Mouse (Mus musculus) CD4-positive, CD25-positive, alpha-beta regulatory T cell, adult 4 months (primary cell): ENCODE data around the gene Ugt1a8. TPM values are rescaled to one million over a fixed set of nuclear protein-coding genes. Genes with fewer than 3 reads are reported as not detected.
A peak's percentile ranks its signal among the peaks of the same experiment; 100 is the strongest.
"Not testable (repeated sequence)": the region's sequence is repeated elsewhere in the genome, so short reads cannot be mapped to it uniquely, and the experiment has no call there.

ENCODE experiments used
- ATAC-seq: one replicate; pipeline ENCODE4 v1.8.0; 2017
- polyA plus RNA-seq, 2 experiments: library from polyadenylated mRNA; unstranded; fragments of 100-300 nt; shearing (Covaris generic); gene quantifications; one replicate each; pipeline ENCODE4 v1.2.1; 2017

Gene Ugt1a8
- polyA plus RNA-seq, 2 experiments from 2014 or later: not detected

DNA sequence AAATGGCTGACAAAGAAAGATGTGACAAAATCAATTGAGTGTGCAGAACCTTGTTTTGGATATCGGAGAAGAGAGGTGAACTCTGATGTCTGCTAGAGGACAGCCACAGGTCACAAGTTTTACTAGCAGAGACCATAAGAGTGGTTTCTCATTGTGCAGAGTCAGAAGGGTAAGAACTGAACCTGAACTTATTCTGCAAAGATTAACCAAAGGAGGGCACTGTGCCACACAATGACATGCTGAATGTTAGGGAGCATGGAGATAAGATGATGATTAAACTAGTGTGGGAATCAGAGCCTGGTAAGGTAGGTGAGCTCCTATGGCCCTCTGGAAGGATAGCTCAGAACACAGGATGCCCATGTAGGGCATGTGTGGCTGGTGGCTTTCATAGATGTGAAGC is 108.1 kb downstream of the Ugt1a8 start:
- no peak for ATAC-seq

DNA sequence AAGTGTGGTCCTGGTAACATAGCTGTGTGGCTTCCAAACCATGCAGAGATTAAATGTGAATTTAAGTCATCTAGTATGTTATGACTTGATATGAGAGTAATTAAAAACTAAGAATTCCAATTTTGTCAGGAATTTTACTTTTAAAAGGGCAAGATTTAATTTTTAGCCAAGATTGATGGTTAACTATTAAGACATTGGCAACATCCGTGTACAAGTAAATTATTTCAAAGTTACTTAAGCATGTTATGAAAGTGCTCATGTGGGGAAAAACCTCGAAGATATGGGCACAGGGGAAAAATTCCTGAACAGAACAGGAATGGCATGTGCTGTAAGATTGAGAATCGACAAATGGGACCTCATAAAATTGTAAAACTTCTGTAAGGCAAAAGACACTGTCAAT is 109.8 kb downstream of the Ugt1a8 start:
- no peak for ATAC-seq

DNA sequence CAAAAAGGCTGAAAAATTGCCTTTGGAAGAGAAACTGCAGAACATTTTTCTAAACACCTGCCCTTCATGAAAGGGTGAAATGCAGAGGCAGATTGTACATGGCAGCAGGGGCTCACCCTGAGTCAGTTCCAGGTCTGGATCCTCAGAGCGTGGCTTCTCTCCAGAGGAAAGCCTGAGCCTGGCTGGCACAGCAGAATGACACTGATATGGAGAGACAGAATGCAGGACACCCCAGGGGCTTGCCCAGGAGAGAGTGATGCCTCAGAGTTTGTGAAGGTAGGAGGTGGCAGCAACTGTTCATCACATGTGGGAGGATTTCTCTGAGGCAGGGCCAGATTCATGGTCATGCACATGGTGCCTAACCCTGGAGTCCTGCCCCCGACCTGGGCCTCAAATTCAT is 112.4 kb downstream of the Ugt1a8 start:
- ATAC-seq: no peak

DNA sequence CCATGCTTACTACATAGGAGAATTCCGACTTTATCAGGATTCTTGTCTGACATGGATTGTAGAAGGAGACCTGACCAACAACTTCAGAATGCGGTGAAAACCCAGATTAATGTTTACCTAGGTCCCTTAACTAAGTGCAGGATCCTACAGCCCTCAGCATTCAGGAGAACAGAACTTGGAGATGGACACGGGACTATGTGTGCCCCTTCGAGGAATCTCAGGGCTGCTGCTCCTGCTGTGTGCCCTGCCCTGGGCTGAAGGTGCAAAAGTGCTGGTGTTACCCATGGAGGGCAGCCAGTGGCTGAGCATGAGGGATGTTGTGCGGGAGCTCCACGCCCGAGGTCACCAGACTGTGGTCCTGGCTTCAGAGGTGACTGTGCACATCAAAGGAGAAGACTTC is 112.8 kb downstream of the Ugt1a8 start, which contains the start of gene Ugt1a2:
Ugt1a2 (plus strand) TSS at position 146 of the 400 bp plus-strand sequence.
- no peak for ATAC-seq

DNA sequence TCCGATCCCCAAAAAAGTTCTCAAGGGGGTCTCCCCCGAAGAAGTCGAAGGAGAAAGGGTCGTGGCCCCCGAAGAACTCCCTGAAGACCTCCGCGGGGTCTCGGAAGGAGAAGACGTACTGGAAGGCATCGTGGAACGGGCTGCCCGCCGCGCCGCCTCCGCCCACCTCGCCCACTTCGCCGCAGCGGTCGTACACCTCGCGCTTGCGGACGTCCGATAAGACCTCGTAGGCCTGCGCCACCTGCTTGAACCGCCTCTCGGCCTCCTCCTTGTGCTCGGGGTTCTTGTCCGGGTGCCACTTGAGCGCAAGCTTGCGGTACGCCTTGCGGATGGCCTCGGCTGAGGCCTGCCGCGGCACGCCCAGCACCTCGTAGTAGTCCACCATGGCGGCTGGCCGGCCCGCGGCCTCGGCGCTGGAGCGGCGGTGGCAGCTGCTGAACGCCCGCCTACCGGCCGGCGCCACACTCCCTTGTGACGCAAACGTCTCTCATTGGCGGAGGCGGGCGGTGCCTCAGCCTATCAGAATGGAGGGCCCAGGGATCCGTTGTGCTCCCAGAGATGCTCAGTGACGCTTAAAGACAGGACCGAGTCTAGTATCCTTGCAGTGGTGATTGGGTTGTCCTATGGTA is 117.8 kb downstream of the Ugt1a8 start, which contains the start of gene Dnajb3:
Dnajb3 (minus strand) TSS at position 489 of the 629 bp plus-strand sequence.
- peak; percentile 84 for ATAC-seq

DNA sequence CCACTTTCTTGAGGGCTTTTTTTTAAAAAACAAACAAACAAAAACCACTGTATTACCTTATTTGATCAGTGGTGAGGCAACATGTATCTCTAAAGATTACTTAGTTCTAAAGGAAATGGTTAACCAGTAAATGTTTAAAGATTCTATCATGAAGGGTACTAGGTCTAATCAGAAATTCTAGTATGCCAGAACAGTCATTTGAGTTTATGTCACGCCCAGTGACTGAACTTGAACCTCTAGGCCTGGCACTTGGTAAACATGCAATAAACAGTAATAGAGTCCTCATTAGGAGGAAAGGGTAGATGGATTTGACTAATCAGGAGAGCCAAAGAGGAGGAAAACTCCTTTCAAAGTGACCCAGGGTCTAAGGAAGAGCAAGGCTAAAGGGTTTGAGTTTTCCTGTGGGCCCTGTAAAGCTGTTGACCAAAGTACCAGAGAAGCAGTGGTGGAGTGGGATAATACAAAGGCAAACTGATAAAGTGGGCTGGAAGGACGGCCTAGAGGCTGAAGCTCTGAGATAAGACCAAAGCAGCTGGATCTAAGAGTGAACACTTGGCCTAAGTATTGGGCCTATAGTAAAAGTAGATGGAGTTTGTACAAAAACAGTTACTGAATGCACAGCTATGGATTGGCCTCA is 119.3 kb downstream of the Ugt1a8 start:
- no peak for ATAC-seq

DNA sequence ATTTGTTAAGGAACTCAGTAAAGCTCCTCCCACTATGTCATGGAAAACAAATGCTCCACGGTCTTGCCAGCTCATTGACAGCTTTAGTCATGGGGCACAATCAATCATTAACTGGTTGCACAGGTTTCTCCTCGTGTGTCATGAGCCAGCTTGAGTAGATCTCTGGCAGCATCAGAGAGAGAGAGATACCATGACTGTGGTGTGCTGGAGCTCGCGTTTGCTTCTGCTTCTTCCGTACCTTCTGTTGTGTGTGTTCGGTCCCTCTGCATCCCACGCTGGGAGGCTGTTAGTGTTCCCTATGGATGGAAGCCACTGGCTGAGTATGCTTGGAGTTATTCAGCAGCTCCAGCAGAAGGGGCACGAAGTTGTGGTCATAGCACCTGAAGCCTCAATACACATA is 124.2 kb downstream of the Ugt1a8 start, which contains the start of gene Ugt1a1:
Ugt1a1 (plus strand) TSS at position 148 of the 400 bp plus-strand sequence.
- ATAC-seq: no peak

DNA sequence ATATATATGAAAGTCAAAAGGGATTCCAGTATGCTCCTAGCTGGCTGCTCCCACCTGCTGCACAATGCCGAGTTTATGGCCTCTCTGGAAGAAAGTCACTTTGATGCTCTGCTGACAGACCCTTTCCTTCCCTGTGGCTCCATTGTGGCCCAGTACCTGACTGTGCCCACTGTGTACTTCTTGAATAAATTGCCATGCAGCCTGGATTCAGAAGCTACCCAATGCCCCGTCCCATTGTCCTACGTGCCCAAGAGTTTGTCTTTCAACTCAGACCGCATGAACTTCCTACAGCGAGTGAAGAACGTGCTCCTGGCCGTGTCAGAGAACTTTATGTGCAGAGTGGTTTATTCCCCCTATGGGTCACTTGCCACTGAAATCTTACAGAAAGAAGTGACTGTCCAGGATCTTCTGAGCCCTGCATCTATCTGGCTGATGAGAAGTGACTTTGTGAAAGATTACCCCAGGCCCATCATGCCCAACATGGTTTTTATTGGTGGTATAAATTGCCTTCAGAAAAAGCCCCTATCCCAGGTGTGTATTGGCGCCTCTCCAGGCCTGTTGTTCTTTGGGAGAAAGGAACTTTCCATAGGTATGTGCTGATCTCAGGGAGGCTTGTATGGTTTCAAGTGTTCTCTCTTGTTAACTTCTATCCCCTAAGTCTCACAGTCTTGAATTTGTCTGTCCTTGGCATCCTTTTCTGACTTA is 124.9 kb downstream of the Ugt1a8 start:
- ATAC-seq: no peak

DNA sequence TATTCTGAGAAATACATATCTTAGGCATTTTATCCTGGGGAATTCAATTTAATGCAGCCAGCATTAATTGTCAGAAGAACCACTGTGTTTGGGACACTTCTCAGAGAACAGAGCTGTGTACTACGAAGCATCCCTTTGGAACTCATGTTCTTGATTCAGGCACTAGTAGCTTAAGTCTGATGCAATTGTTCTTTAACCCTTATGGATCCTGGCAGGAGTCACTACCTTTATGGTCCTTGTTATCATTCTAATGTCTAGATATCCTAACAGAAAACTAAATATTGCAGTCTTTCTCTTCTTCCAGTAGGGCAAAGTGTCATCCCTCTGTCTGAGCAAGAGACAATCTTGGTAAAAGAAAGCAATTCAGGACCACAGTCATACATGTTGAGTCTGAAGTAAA is 125.4 kb downstream of the Ugt1a8 start:
- no peak for ATAC-seq

DNA sequence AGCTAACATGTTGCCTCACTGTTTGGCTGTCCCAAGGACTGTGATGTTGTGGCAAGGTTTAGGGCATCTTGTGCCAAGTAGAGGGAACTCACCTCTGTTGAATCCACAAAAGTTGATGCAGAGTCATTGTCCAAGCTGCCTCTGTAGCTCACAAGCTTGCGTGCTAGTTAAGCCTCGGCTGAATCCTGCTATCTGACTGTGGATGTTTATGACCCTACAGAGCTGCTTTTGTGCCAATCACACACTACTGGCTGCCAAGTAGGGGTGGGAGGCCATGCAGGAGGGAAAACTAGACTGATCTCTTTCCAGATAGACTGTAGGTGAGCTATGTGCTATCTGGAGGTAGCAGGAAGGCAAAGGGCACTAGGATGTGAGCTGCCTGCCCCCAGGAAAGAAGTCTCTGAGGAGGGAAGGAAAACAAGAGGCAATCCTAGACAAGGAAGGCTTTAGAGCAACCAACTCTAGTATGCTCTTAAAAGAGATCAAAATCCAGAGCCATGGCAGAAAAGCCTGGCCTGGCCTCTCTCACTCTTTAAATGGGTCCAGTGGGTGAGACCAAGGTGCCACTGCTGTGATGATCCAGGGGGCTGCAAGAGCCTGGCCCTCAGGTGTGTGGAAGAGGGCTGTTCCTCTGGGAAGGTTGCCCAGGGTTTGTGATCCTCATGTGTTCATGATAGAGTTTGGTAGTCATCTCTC is 126.3 kb downstream of the Ugt1a8 start:
- no peak for ATAC-seq

DNA sequence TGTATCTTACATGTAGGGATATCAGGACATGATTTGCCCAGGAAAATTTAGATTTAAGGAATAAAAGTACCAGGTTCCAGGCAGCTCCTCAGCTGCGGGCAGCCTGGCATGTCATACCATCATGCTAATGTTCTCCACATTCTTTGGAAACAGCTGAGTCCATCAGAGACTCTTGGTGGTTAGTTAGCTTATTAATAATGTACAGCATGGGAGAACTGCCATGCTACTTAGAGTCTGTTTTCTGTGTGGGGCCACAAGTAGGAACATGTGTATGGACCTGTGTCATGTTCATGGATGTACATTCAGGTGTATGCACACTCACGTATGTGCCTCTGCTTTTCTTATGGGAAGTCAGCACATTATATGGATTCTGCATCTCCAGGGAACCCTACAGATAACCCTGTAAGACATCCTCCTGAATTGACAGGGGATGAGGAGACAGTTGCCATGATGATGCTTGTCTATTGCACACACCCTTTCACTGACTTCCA is 126.9 kb downstream of the Ugt1a8 start:
- no peak for ATAC-seq

DNA sequence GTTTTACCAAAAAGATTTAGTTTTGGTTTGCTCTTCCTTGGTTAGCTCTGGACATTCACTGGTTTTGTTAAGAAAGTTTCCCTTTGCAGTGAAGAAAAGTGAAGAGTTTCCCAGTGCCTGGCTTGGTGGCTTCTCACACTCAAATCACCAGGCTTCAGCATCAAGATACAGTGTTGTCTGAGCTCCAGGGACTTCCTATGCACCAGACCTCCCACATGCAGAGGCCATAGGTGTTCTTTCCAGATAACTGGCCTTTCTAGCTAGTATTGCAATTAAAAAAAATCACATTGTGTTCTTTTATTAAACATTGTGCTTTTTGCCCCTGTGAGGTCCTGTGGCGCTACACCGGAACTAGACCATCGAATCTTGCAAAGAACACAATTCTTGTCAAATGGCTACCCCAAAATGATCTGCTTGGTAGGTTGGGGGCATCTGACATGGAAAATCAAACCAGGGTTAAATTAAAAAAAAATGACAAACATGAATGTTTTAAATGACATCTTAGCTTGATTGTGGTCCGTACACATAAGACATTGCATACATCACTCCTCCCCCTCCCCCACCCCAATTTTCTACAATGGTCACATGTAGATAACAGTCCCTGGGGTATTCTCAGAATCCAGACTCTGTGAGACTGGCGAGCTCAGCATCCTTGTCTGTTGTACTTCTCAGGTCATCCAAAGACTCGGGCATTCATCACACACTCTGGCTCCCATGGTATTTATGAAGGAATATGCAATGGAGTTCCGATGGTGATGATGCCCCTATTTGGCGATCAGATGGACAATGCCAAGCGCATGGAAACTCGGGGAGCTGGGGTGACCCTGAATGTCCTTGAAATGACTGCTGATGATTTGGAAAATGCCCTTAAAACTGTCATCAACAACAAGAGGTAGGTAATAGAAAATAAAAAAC is 128.1 kb downstream of the Ugt1a8 start:
- no peak for ATAC-seq

DNA sequence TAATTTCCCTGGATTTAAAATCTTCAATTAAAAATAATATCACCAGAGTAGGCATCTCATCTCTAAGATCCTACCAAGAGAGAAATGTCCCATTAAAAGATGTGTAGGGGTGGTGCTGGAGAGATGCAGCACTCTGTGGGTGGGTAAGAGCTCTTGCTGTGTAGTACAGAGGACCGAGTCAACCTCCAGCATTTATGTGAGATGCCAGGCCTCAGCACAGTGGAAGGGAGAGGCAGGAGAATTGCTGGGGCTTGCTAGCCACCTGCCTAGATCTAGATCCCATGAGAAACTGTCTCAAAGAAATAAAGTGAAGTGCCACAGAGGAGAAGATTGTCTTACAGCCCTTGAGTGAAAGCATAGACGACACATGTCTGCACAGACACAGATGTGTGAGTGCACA is 128.9 kb downstream of the Ugt1a8 start:
- no peak for ATAC-seq

DNA sequence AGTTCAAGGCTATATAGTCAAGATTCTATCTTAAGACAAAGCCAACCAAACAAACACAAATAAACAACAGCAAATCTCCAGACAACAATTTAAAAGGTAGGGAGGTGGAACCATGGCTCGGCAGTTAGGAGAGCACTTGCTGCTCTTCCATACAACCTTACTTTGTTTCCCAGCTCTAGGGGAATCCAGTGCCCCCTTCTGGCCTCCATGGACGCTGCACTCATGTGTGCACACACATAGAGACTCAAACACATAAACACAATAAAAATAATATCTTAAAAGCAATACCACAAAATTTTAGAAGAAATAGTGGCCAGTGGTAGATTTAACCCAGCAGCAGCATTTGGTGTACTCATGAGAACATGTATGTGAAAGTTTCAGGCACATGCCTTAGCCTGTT is 129.5 kb downstream of the Ugt1a8 start:
- no peak for ATAC-seq

DNA sequence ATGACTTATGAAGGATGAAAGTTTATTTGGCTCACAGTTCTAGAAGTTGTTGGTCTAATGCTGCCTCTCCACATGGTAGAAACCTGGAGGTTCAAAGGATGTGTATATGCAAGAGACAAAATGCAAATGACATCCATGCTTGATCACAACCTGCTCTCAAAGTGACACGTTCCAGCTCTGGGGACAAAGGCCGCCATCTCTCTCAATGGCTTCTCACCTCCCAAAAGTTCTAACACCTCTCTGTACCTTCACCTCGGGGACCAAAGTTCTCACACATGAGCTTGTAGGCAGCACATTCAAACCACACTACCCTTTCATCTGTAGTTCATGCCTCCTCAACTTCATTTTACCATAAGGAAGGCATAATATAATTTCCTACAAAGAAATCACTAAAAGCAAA is 130.0 kb downstream of the Ugt1a8 start:
- no peak for ATAC-seq

DNA sequence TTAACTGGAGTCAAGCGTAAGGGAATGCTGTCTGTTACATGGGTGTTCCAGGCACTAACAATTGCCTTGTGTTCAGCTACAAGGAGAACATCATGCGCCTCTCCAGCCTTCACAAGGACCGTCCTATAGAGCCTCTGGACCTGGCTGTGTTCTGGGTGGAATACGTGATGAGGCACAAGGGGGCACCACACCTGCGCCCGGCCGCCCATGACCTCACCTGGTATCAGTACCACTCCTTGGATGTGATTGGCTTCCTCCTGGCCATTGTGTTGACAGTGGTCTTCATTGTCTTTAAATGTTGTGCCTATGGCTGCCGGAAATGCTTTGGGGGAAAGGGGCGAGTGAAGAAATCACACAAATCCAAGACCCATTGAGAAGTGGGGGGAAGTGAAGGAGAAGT is 130.4 kb downstream of the Ugt1a8 start:
- no peak for ATAC-seq

DNA sequence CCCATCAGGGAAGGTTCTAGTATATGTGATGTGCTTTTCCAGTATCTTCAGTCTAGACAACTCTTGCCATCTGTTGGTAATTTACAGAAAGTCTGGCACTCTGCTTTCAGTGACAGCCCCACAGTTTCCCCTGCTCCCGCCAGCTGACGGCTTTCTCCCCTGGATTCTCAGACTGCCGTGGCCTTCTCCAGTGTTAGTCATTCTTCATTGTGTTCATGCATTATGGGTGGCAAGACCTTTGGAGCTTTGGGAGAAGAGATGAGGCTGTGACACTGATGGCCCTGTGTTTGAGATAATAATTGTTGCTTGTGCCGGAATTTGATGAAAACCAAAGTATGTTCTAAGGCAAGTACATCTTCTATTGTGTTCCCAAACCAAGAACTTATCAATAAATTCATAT is 131.0 kb downstream of the Ugt1a8 start:
- ATAC-seq: no peak

DNA sequence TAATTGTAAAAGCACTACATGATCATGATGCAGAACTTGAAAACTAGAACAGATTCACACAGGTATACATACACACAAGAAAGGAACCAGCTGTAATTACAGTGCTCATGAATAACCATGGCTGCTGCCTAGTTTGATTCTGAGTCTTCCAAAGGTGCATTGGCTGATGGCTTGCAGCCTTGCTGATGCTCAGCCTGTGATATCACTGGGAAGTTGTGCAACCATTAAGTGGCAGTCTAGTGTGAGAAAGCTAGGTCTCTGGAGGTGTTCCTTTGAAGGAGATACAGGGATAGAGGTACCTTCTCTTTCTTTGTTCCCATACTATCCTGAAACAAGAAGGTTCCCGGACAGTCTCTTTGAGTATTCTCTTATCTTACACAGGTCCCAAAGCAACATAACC is 131.4 kb downstream of the Ugt1a8 start:
- ATAC-seq: no peak

DNA sequence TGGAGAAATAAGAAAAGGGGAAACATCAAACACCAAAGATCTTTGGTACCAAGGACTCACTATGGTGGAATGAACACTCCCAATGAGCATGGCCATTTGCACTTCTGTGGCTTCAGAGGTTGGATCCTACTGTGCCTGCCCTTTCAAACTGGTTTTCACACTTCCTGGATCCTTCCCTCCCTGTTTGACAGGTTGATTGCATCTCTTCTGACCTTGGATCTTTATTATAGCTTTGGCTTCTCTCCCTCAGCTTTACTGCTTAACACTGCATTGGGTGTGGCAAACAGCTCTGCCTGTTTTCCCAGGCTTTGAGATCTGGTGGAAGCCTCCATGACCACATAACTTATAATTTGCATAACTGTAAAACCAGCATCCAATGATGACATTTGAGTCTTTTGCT is 132.7 kb downstream of the Ugt1a8 start:
- ATAC-seq: no peak

DNA sequence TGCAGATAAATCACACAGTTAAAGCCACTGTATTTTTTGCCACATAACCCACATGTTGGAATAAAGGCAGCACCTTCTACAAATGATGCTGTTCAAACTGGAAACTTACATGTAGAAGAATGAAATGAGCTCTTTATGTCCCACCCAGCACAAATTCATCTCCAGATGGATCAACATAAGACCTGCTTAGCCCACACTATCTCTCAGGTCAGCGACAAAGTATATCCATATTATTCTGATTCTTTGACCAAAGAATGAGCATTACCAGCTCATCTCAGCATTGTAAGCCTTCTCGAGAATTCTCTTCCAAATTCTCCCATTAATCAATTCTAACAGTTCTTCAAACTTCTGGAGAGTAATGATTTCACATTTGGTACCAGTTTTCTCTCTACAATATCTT is 134.6 kb downstream of the Ugt1a8 start:
- no peak for ATAC-seq

DNA sequence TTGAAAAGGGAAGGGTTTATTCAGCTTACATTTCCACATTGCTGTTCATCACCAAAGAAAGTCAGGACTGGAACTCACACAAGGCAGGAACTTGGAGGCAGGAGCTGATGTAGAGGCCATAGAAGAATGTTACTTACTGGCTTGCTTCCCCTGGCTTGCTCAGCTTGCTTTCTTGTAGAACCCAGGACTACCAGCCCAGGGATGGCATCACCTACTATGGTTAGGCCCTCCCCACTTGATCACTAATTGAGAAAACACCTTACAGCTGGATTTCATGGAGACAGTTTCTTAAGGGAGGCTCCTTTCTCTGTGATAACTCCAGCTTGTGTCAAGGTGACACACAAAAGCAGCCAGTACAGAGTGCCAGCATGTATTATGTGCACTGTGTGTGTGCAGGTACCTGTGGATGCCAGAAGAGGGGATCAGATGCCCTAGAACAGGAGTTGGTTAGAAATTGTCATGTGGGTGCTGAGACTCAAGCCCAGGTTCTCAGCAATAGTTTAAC is 135.4 kb downstream of the Ugt1a8 start:
- not testable (repeated sequence) for ATAC-seq

DNA sequence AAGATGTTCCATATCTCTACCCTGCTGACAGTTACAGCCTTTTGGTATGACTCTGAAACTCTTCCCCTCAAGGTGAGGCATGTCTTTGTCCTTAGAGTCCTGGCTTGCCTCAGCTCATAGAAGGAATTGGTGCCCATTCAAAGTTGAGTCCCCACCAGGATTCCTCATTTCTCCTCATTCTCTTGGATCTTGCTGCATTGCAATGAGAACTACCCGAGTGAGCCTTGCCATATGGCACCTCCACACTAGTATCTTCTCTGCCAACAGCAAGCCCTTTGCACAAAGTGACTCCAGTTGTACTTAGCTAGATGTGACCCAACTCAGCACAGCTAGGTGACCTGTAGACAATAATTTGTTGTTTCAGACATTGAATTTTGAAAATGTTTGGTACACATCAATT is 136.0 kb downstream of the Ugt1a8 start:
- no peak for ATAC-seq
